Mouse (Mus musculus) fat pad, adult 2 months (tissue): ENCODE measurements around the gene Retreg3.

Experiments
- DNase-seq: peaks from one replicate; pipeline ENCODE4 v3.0.0-alpha.2; 2011; ENCODE audit warnings: low read depth, low spot score; ENCODE audit errors: extremely low read depth

Retreg3 gene

GRCm38 (mm10) chr11:101057860-101058259 lies 61.8 kb downstream of the Retreg3 start:
- DNase-seq: no peak

- no peak for DNase-seq
Measured at GRCm38 (mm10) chr11:101056885-101057284, 62.8 kb downstream of the Retreg3 start.

GRCm38 (mm10) chr11:101055418-101055817 lies 64.3 kb downstream of the Retreg3 start:
- no peak for DNase-seq

DNA sequence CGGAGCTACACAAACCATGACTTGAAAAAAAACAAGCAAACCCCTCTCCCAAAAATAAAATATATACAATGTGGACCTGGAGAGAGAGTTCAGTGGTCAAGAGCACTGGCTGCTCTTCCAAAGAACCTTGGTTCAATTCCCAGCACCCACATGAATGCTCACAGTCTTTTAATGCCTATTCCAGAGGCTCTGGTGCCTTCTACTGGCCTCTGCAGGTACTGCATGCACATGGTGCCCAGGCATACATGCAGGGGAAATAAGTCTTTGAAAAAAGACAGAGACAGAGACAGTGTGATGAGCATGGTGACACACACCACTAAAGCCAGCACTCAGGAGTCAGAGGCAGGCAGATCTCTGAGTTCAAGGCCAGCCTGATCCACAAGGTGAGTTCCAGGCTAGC lies 65.7 kb downstream of the Retreg3 start:
- DNase-seq: no peak

- no peak for DNase-seq
Measured at GRCm38 (mm10) chr11:101052751-101053473, 66.8 kb downstream of the Retreg3 start.

DNA sequence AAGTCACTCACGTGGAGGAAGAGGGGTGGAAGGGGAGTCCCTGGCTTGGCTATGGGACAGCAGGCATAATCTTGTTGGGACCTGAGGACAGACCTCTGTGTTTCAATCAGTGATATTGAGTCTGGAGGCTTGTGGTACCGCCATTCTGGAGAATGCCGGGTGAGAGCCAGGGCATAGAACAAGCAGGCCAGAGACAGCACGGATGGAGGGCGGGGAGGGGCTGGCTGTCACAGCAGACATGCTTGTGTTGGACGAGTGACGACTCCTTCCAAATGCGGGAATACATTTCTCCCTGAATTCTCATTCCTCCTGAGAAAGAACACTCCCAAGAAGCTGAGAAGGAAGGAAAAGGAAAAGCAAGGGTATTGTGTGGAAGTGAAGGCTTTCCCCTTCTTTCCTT lies 68.1 kb downstream of the Retreg3 start:
- no peak for DNase-seq

DNA sequence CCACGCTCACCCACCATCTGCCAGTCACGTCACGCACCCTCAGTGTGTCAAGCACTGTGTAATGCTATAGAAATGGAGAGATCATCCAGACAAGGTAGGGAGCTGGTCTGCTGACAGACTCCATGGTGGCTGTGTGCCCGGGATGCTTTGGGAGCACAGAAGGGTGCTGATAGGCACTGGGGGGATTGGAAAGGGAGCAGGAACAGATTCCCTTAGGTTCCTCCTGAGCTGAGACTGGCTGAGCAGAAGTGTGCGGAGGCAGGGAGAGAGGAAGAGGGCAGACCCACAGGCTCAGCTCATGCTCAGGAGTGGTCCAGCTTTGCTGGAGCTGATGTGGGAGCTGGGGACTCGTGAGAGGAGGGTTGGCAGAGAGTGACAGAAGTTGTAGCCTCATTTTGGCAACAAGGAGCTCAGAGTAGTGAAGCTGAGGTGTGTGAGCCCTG lies 68.6 kb downstream of the Retreg3 start:
- no peak for DNase-seq

DNA sequence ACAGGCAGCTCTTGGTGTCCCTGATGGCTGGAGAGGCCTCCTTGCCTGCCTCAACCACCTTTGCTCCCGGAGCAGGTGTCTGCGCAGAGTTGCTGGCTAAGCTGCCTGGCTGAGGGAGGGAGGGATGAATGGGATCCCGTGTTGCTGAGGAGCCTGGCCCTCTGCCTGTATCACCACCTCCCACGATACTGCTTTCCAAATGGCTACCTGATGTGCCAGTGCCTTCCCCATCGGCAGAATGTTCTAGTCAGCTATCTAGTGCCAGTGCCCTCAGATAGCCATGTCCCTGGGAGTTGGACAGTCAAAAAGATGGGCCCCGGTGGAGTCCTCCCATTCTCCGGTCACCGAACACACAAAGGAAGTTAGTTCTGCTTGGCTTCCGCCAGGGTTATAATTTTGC lies 69.3 kb downstream of the Retreg3 start:
- DNase-seq: no peak

DNA sequence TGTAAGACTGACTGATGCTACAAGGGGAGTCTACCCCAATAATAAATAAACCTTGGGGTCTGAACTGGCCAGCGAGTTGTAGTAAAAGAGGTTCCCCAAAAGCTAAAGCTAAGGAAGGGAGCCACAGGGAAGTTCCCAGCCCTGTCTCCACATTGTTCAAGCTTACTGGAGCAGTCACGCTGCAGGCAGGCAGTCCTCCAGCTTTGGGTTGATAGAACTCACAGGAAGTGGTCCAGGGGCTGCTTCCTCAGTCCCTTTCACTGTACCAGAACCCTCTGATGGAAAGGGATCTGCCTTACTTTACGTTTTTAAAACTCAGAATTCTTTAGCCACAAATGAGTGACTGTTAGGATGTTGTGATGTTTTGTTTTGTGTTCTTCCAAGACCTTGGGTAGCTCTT lies 72.2 kb downstream of the Retreg3 start:
- no peak for DNase-seq

DNA sequence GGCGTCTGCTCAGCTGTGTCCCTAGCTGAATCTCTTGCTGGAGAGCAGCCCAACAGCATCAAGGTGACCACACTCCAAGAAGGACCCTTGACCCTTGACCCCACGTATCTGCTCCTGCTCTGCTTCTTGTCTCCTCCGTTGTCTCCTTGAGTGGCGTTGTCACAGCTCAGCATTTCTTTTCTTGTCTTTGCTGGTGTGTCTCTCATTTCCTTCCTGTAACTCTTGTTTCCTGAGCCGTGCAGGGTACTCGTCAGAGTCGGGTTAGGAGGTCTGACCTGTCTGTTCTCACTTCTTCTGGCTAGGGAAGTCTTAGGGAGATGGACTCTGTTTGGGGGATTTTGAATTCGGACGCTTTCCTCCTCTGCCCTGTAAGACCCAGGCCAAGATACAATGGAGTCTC lies 73.3 kb downstream of the Retreg3 start:
- no peak for DNase-seq
